Mouse (Mus musculus) ES-Bruce4 (cell line): ENCODE data around the gene Apon.

ENCODE experiments used
- CTCF ChIP-seq: IDR thresholded peaks from one replicate; pipeline ENCODE4 v1.8.1; 2011; ENCODE audit warnings: low read depth, low read length
- POLR2A ChIP-seq: IDR thresholded peaks from one replicate; pipeline ENCODE4 v1.8.1; 2011; ENCODE audit warnings: low read length; ENCODE audit not compliant: insufficient read depth

DNA sequence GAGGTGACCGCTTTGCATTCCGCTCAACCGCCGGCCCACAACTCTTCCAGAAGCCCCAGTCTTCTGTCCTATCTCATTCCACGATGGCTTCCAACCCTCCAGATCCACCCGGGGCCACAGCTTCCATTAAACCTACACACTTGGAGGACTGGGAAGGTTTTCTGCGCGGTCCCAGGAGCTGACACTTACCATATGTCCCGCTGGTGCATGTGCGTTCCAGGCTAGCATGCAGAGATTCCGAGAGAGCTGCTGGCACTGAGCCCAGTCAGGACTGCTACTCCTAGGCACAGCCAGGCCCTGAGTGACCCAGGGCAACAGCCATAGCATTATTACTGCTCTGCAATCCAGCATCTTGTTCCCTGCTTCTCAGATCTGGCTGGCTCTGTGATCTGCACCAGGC lies 43.7 kb downstream of the Apon start:
- TF ChIP-seq CTCF (no peak), POLR2A (no peak)
